Mouse (Mus musculus): ENCODE measurements around the gene Srsf3. TPM values are rescaled to one million over a fixed set of nuclear protein-coding genes. Genes with fewer than 3 reads are reported as not detected.

Gene Srsf3
- total RNA-seq, 2 experiments from 2014 or later, result 113 to 117 TPM

DNA sequence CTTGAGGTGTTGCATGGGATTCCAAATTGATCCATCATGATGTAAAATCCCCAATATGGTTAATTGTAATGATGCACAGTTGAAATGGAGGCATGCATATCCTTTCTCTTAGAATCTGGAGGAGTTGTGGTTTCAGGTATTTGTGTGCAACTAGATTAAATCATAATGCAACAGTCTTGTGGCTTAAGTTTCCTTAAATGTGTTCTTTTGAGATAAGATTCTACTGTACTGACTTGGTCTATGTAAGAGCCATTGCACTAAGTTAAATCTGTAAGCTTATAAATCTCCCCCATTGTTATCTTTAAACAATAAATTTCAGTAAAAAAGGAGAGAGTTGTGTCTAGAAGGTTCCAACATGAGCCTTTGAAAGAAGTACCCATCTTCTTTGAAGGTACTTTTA lies 10.1 kb downstream of the Srsf3 start:
- DNase-seq (ENCODE audit: low spot score in 2 of 2), result no peak
- intact Hi-C loops (cut with DNase I), result no loop called here

DNA sequence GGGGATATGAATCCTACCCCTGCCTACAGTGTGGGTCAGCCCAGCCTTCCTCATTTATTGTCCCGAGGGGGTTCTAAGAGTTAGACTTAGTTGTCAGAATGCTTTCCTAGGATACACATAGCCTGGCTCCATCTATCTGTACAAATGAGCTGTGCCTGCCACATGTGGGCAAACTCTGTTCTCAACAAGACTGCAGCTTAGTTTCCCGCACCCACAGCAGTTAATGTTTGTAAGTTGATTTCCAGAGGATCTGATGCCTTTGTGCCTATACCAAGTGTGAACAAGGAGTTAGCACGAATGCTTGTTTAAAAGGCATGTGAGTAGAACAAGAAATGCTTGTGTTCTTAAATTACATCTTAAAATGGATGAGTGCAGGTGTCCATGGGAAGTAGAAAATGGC lies 11.2 kb downstream of the Srsf3 start:
- DNase-seq (ENCODE audit: low spot score in 2 of 2), result no peak
- intact Hi-C loops (cut with DNase I), result no loop called here

DNA sequence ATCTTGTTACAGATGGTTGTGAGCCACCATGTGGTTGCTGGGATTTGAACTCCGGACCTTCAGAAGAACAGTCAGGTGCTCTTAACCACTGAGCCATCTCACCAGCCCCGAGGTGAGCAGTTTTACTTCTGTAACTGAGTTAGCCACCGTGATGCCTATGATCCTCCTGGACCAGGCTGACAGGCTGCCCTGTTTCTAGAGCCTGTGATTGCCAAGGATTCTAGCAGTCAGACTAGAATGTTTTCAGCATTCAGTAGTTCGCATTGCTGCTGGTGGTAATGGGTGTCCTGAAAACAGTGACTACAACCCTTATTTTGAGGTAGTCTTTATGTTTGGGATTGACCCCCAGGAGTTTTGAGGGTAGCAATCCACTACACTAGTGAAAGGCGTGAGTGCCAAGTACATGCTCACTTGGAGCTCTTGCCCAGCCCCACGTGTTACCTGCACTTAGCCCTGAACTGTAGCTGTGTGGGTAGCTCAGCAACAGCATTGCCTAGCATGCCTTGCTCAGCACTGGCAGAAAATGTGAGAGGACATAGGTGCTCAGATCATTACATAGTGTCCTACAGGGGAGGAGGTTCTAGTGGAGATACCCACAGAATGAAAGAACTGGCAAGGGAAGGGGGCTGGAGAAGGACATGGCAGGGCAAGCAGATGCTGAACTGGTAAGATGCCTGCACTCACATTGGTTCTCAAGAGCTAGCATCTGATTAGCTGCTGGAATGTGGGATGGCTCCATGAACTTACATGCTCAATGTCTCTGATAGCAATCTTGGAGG lies 11.9 kb downstream of the Srsf3 start:
- intact Hi-C loops (cut with DNase I), result no loop called here
- DNase-seq (ENCODE audit: low spot score in 2 of 2), result no peak

DNA sequence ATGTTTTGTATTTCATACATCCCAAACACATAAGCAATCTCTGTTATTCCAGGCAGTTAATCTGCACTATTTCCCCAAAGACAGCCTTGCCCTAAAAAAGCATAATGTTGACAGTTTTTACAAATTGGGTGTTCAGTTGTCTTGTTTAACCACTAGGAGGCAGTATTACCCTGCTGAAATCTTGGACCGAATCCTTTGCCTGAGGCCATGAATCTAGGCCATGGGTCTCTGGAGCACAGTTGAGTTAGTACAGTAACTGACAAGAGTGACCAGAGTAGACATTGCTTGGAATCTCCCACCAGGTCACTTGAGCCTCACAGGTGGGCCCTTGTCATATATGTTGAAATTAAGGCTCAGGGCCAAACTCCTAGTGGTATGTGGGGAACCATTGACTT lies 12.5 kb downstream of the Srsf3 start:
- intact Hi-C loops (cut with DNase I), result loop anchor here (5.0 kb wide), 1 partner anchor 202 kb away; no protein-coding TSS in a partner anchor
- DNase-seq (ENCODE audit: low spot score in 2 of 2), result no peak

DNA sequence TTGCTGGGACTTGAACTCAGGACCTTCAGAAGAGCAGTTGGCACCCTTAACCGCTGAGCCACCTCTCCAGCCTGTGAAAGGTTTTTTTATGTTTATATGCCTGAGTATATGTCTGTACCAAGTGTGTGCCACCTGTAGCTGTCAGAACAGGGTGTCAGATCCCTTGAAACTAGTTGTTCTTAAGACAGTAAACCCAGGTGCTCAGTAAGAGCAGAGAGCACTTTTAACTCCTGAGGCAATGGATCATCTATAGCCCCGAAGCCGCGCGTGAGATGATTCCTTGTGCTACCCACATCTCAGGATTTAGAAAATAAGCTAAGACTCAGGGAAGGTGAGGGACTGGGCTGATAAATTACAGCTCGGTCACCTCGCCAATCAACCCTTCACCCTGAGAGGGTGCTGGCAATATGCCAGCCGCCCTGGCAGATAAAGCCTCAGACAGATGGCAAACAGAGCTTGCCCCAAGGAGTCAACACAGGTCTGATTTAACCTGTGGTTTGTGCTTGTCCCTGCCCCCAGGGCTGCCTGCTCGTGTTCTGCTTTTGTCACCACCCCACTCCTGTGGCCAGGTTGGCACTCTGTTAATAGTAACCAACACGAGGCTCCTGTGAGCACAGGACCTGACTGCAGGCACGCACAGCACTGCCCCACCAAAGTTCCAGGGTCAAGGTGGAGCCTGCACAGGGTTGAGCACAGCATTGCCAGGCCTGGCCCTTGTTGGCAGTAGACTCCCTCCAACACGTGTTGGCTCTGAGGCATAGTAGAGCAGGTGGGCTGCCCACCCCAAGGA lies 13.5 kb downstream of the Srsf3 start:
- intact Hi-C loops (cut with DNase I), result loop anchor here (5.0 kb wide), 1 partner anchor 201 kb away; no protein-coding TSS in a partner anchor
- no peak for DNase-seq (ENCODE audit: low spot score in 2 of 2)

DNA sequence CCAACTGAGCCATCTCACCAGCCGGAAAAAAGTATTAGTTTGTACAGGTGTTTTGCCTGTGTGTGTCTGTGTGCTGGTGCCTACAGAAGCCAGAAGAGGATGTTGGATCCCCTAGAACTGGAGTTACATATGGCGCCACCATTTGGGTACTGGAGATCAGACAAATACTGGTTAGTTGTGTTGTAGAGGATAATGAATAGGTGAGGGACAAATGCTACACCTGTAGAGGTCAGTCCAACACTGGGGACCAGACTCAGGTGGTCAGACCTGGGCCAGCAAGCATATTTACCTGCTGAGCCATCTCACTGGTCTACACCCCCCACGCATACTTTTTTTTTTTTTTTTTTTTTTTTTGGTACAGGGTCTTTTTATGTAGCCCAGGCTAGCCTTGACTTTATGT lies 14.4 kb downstream of the Srsf3 start:
- intact Hi-C loops (cut with DNase I), result loop anchor here (5.0 kb wide), 1 partner anchor 200 kb away; no protein-coding TSS in a partner anchor

DNA sequence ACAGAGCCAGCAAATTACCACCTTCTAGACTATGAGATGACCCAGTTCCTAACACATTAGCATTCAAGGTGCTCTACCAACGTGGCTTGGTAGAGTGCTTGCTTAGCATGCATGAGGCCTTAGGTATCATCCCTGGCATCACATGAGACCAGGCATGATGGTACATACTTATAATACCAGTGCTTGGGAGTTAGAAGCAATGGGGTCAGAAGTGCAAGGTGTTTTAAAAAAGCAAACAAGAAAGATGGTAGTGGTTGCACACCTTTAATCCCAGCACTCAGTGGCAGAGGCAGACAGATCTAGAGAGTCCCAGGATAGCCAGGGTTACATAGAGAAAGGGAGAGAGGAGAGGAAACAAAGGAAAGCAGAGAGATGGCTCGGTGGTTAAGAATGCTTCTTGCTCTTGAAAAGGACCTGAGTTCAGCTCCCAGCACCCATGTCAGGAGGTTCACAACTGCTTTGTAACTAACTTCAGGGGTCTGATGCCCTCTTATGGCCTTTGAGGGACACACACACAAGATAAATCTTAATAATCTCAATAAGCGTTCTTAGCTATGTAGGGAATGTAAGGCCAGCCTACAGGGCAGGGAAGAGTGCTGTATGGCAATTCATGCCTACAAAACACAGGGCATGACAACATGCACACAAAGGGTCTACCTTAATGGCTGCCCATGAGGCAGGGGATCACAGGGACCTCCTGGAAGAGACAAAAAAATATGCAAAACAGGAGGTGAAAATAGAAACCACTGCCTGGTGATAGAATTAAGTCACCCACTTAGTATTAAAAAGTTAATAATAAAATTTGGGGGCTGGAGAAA lies 15.5 kb downstream of the Srsf3 start:
- intact Hi-C loops (cut with DNase I), result loop anchor here (2.0 to 5.0 kb wide), 2 partner anchors 123 to 199 kb away; no protein-coding TSS in a partner anchor
- no peak for DNase-seq (ENCODE audit: low spot score in 2 of 2)

More for the DNA sequence above, 14.4 kb downstream of the Srsf3 start:
- DNase-seq (ENCODE audit: low spot score in 2 of 2), result no peak

DNA sequence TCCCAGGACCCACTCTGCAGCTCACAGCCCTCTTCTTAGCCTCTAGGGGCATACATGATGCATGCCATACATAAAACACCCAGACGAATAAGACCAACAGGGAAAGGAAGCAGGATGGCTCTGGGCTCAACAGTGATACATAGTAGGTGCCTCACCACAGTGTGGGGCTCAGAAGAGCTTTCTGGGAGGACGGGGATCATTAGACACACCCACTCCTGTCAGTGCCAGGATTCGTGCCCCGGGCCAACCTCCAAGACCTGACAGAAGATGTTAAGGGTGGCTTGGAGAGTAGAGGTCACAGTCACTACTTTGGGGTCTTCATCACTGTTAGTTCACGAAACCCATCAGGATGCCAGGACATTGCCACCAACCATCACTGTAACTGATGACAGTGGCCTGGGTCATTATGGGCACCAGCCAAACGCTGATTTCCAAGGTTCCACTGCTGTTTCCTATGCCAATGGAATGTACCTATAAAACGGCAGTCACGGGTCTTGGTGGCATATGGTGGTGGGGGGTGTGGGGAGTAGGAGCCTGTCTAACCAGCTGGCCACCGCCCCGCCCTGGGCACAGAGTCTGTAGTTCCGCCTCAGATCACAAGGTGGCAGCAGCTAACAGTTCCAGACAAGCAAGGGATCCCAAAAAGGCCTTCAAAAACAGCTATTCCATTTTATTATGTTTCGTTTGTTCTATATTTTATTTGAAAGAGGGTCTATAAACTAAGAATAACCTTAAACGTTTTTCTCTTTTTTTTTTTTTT lies 16.5 kb downstream of the Srsf3 start:
- DNase-seq (ENCODE audit: low spot score in 2 of 2), result peak; percentile 82 to 91
- intact Hi-C loops (cut with DNase I), result loop anchor here (1.0 to 5.0 kb wide), 3 partner anchors 46 to 198 kb away; no protein-coding TSS in a partner anchor

DNA sequence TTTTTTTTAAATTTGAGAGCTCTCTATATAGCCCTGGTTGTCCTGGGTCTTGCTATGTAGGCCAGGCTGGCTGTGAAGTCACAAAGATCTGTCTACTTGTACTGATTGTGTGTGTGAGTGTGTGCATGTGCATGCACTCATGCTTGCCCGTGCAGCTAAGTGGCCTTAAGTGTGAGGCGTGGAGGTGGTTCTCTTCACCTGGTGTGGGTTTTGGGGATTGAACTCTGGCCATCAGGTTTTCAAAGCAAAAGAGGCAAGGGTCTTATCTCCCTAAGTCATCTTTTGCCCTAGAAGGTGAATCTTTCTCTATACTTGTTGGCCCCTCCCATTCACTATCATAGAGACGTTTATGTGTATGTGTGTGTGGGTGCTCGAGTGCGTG lies 17.1 kb downstream of the Srsf3 start:
- no peak for DNase-seq (ENCODE audit: low spot score in 2 of 2)
- intact Hi-C loops (cut with DNase I), result loop anchor here (1.0 to 5.0 kb wide), 3 partner anchors 46 to 198 kb away; no protein-coding TSS in a partner anchor

DNA sequence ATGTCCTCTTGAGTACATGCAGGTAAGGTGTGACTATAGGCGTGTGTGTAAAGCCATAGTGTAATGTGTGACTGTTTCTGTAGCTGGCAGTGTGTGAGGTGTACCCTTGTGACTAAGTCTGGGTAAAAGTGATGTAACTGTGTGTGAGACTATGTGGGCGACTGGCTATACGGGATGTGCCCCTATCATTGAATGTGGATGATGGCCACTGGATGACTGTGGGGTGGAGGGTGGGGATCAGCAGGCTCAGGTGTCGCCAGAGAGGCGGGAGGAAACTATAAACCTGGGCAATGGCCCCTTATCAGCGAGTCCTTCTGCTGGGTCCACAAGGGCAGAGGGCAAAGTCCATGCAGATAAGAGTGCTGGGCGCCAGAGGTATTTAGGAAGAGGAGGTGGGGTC lies 17.5 kb downstream of the Srsf3 start:
- no peak for DNase-seq (ENCODE audit: low spot score in 2 of 2)
- intact Hi-C loops (cut with DNase I), result loop anchor here (1.0 to 5.0 kb wide), 3 partner anchors 45 to 197 kb away; no protein-coding TSS in a partner anchor

DNA sequence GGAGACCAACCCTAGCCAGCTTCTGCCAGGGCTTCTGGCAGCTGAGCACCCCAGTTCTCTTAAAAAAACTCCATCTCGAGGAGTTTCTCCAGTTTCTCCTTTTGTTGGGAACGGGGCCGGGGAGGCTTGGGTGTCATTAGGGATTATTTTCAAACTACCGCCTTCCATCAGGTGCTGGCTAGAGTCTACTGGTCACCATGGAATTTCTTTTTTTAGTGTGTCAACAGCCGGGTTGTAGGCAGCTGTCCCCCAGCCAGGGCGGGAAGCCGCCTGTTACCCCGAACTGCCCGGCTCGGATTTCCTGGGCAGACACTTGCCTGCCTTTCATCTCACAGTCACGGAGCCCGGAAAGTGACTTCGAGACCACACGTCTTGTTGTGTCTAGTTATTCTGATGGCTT lies 18.4 kb downstream of the Srsf3 start:
- intact Hi-C loops (cut with DNase I), result no loop called here
- DNase-seq (ENCODE audit: low spot score in 2 of 2), result no peak

DNA sequence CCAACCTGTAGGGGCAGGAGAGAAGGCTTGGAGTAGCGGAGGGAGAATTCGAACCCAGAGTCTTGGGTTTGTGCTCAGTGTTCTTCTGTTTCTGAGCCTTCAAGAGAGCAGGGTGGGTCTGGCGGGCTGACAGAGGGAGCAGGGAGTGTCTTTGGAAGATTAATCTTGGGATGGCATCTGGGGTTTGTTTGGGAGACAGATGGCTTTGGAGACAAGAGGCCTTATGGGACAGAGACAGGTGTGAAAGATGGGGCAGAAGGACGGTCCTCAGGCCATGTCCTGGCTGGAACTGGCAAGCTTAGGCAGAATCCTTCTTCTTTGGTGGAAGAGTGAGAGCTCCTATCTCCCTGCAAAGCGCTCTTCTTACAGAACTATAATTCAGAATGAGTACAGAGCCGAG lies 20.6 kb downstream of the Srsf3 start:
- DNase-seq (ENCODE audit: low spot score in 2 of 2), result no peak
- intact Hi-C loops (cut with DNase I), result no loop called here

DNA sequence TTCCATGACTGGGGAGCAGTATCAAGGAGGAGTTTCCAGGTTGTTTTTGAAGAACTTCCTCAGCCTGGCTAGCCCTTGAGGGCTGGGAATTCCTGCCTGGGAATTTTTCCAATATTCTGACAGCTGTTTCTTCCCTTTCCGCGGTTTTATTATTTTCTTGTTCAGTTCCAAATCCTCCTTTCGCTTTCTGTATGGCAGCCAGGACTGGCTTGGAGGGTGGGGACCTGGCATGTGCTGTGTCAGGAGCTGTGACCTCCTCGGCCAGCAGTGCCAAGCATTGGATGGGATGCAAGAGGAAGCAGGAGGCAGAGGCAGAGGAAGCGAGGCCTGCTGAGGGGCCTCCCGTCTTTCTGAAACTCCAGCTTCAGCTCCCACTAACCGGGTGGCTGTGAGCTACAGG lies 21.4 kb downstream of the Srsf3 start:
- DNase-seq (ENCODE audit: low spot score in 2 of 2), result no peak
- intact Hi-C loops (cut with DNase I), result no loop called here

DNA sequence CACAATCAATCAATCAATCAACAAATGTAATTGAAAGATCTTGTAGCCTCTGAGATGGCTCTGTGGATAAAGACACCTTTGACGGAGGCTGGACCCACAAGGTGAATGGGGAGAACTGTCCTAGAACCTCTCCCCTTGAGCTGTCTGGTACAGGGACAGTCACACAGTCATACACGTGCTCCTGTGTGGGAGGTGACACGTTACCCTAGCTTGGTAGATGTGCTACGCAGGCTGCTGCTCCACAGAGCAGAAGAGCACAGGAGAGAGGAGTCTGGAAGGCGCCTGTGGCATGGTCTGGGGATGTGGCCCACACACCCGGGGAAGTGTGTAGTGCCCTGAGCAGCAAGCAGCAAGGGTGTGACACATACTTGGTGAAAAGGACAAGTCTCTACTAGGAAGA lies 22.0 kb downstream of the Srsf3 start:
- intact Hi-C loops (cut with DNase I), result no loop called here
- no peak for DNase-seq (ENCODE audit: low spot score in 2 of 2)

DNA sequence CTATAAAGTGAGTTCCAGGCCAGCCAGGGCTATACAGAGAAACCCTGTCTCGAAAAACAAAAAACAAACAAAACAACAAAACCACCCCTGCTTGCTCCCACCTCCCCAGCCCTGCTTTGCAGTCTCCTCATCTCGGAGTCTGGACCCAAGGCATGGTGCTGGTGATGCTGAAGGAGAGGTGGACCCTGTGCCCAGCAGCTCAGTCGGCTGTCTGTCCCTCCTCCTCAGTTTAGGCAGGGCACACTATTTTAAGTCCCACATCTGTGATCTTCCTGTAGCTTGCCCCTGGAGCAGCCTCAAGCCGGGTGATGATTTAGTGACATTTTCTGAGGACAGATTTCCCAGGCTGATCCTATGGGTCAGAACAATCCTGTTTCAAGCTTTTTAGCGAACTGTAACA lies 23.2 kb downstream of the Srsf3 start:
- intact Hi-C loops (cut with DNase I), result no loop called here

DNA sequence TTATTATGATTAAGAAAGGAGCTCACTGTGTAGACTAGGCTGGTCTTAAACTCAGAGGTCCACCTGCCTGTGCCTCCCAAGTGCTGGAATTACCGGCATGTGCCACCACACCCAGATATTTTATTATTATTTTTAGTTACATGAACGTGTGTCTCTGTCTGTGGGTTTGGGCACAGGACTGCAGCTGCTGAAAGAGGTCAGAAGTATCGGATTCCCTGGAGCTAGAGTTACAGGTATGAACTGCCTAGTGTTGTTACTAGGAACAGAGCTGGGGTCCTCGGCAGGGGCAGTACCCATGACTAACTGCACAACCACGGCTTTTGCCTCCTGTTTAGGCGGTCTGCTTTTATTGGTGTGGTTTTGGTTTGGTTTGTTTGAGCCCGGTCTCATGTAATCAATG lies 23.8 kb downstream of the Srsf3 start:
- DNase-seq (ENCODE audit: low spot score in 2 of 2), result no peak
- intact Hi-C loops (cut with DNase I), result no loop called here

More for the DNA sequence above, 23.2 kb downstream of the Srsf3 start:
- no peak for DNase-seq (ENCODE audit: low spot score in 2 of 2)

DNA sequence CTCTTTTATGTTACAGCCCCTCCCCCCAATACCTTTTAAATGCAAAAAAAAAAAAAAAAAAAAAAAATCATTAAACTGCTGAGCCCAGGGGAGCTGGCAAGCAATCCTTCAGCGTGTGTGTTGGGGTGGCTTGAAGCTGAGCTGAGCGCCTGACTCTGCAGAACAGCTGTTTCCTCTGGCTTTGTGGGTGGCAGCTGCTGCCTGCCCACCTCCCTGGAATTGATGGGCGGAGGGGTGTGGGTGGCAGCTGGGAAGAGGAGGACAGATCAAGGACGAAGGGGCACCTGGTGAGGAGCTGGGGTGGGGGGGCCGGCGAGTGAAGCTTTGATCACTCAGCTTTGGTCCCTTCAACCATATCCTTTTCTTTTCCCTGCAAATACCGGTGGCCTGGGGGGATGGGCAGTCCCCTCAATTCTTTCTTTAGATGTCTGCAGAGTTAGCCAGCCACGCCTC lies 24.3 kb downstream of the Srsf3 start:
- intact Hi-C loops (cut with DNase I), result no loop called here

DNA sequence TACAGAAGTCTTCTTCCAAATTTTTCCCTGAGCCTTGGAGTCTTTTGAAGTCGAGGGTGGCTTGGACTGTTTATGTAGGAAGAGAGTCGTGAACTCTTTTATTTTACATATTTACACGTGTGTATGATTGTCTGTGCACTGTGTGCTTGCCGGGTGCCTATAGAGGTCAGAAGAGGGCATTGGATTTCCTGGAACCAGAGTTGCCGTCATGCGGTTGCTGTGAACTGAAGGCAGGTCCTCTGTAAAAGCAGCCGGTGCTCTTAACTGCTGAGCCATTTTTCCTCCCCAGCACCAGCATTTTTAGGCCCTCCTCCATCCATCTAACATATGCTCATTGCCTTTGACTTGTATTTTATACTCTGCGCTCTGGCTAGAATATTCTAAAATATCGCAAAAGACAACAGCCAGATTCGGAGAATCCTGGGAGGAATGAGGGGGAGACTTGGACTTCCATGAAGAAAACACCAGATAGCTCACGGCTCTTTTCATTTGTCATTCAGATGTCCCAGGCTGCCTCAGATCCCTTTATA lies 25.0 kb downstream of the Srsf3 start:
- intact Hi-C loops (cut with DNase I), result no loop called here

More for the DNA sequence above, 24.3 kb downstream of the Srsf3 start:
- no peak for DNase-seq (ENCODE audit: low spot score in 2 of 2)

DNA sequence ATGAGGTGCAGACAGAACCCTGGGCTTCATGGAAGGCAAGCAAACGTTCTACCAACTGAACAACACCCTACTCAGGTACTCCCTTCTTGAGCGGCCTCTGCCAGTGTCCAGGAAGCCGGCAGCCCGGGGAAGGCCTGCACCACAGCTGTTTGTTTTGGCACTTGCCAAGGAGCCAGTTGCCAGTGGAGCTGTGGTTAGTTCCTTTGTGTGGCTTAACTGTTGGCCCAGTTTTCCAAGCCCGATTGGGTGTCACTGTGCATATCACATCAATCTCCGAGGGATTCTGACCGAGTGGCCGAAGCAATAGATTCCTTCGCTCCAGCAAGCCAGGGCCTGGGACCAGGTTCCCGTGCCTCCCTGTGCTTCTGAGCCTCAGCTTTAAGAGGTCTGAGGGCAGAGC lies 25.5 kb downstream of the Srsf3 start:
- intact Hi-C loops (cut with DNase I), result no loop called here
- DNase-seq (ENCODE audit: low spot score in 2 of 2), result no peak

More for the DNA sequence above, 25.0 kb downstream of the Srsf3 start:
- peak in 1 of 2 experiments; percentile 73 for DNase-seq (ENCODE audit: low spot score in 2 of 2)

All from left cerebral cortex, postnatal 25 days (tissue).